Mouse (Mus musculus) spleen, postnatal 10 days (tissue): ENCODE measurements around the gene Sema3c.

Source experiments
- DNase-seq, 2 experiments: peaks; one replicate each; pipeline ENCODE4 v3.0.0; 2021 to 2022; ENCODE audit warnings: low spot score in 2 of 2

Sema3c gene

GRCm38 (mm10) chr5:17776571-17776970, 202.5 kb downstream of the Sema3c start:
- peak in 1 of 2 experiments; percentile 51 for DNase-seq
